Mouse (Mus musculus): ENCODE data around the gene Vps26c.
"Not testable (repeated sequence)": the region's sequence is repeated elsewhere in the genome, so short reads cannot be mapped to it uniquely, and the experiment has no call there.

Gene Vps26c

DNA sequence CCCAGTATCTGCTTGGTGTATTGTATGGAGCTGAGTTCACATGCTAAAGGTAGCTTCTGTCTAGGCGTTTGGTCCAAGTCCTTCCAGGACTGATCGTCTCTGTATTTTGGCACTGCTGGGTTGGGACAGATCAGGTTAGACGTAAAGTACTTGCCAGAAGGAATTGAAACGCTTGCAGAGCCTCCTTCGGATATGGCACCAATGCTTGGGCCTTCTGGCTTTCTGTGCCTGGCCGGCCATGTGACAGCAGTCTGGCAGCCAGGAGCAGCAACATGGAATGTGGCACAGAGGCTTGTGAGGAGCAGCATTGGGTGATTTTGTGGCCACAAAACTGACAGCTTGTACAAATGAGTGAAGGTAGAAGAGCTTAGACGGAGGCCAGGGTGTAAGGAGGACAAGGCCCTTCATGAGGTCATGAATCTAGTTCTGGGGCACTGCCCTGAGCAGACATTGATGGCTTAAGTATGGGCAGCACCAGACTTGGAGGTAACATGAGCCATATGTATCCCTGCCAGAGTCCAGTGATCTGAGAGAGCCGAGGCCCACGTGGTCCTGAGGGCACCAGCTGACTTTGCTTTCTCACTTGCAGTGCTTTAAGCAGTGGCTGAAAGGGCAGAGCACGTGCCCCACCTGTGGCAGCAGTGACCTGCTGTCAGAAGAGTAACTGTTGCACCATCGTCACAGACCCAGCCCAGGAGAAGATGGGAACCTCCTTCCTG, 59.1 kb downstream of the Vps26c start:
- Histone ChIP-seq H3K4me1 (replicated peaks; ENCODE audit: low read depth, low read length) (peaks cover 23% of the 10 kb centered on the region), H3K27me3 (ENCODE audit: insufficient read depth, low read length) (no peaks in the 10 kb centered on the region), H3K36me3 (ENCODE audit: insufficient read depth, low read length) (peaks cover 73% of the 10 kb centered on the region), H3K4me3 (replicated peaks; ENCODE audit: low read length) (no peak overlapping the region), H3K9me3 (ENCODE audit: low read length) (no peaks in the 10 kb centered on the region)
- TF ChIP-seq POU5F1 (IDR thresholded peaks at IDR 0.05; ENCODE audit: borderline replicate concordance, low read length) (no peak), CTCF (conservative IDR thresholded peaks at IDR 0.05; ENCODE audit: low read length) (no peak), NANOG (IDR thresholded peaks at IDR 0.05; ENCODE audit: borderline replicate concordance, low read length) (no peak)

- H3K4me1 ChIP-seq (replicated peaks; ENCODE audit: low read depth, low read length) = peaks cover 23% of the 10 kb centered on the region
- H3K27me3 ChIP-seq (ENCODE audit: insufficient read depth, low read length); H3K9me3 ChIP-seq (ENCODE audit: low read length); H3K4me3 ChIP-seq (replicated peaks; ENCODE audit: low read length): not testable (repeated sequence)
- H3K36me3 ChIP-seq (ENCODE audit: insufficient read depth, low read length) = peaks cover 85% of the 10 kb centered on the region
Observed at GRCm38 (mm10) chr16:94466317-94466716, 60.3 kb downstream of the Vps26c start.

DNA sequence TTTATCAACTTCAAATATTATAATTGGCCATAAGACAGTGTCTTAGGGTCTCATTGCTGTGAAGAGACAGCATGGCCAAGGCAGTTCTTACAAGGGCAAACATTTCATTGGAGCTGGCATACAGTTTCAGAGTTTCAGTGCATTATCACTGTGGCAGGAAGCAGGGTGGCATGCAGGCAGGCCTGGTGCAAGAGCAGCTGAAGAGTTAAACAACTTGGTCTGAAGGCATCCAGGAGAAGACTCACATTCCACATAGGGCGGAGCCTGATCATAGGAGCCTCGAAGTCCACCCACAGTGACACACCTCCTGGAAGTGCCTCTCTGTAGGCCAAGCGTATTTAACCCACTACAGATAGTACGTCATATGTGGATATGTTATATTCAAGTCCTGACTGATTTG, 60.7 kb downstream of the Vps26c start:
- Histone ChIP-seq H3K4me1 (replicated peaks; ENCODE audit: low read depth, low read length) (peaks cover 23% of the 10 kb centered on the region), H3K27me3 (ENCODE audit: insufficient read depth, low read length) (no peaks in the 10 kb centered on the region), H3K36me3 (ENCODE audit: insufficient read depth, low read length) (peaks cover 89% of the 10 kb centered on the region), H3K4me3 (replicated peaks; ENCODE audit: low read length) (no peak overlapping the region), H3K9me3 (ENCODE audit: low read length) (no peaks in the 10 kb centered on the region)
- TF ChIP-seq CTCF (conservative IDR thresholded peaks at IDR 0.05; ENCODE audit: low read length) = no peak
- no peak for TF ChIP-seq NANOG (IDR thresholded peaks at IDR 0.05; ENCODE audit: borderline replicate concordance, low read length)
- no peak for TF ChIP-seq POU5F1 (IDR thresholded peaks at IDR 0.05; ENCODE audit: borderline replicate concordance, low read length)

GRCm38 (mm10) chr16:94464067-94464466, 62.6 kb downstream of the Vps26c start:
- Histone ChIP-seq H3K9me3 (ENCODE audit: low read length) (no peaks in the 10 kb centered on the region), H3K4me3 (replicated peaks; ENCODE audit: low read length) (no peak overlapping the region), H3K36me3 (ENCODE audit: insufficient read depth, low read length) (peaks cover 94% of the 10 kb centered on the region), H3K27me3 (ENCODE audit: insufficient read depth, low read length) (no peaks in the 10 kb centered on the region), H3K4me1 (replicated peaks; ENCODE audit: low read depth, low read length) (peaks cover 9% of the 10 kb centered on the region)
- TF ChIP-seq CTCF (conservative IDR thresholded peaks at IDR 0.05; ENCODE audit: low read length) (no peak), POU5F1 (IDR thresholded peaks at IDR 0.05; ENCODE audit: borderline replicate concordance, low read length) (no peak), NANOG (IDR thresholded peaks at IDR 0.05; ENCODE audit: borderline replicate concordance, low read length) (no peak)

DNA sequence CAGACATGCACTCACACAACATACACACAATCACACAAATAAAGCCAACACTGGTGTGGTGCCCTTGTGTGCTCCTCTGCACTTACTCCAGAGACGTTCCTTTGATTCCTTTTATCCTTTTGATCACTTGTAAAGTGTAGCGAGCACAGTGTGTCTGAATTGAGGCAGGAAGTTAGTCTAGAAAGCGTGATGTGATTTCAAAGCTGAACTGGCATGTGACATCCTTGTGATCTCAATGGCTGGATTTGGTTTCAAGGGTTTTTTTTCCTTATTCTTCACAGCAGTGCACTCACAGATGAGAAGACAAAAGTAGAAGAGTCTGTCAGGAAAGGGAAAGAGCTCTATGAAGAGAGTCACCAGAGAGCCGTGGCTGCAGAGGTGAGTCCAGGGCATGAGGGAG, 72.5 kb downstream of the Vps26c start:
- peaks cover 95% of the 10 kb centered on the region for H3K36me3 ChIP-seq (ENCODE audit: insufficient read depth, low read length)
- TF ChIP-seq CTCF (conservative IDR thresholded peaks at IDR 0.05; ENCODE audit: low read length) (no peak), NANOG (IDR thresholded peaks at IDR 0.05; ENCODE audit: borderline replicate concordance, low read length) (no peak), POU5F1 (IDR thresholded peaks at IDR 0.05; ENCODE audit: borderline replicate concordance, low read length) (no peak)
- no peaks in the 10 kb centered on the region for H3K27me3 ChIP-seq (ENCODE audit: insufficient read depth, low read length)
- no peaks in the 10 kb centered on the region for H3K9me3 ChIP-seq (ENCODE audit: low read length)
- H3K4me1 ChIP-seq (replicated peaks; ENCODE audit: low read depth, low read length) = no peaks in the 10 kb centered on the region
- H3K4me3 ChIP-seq (replicated peaks; ENCODE audit: low read length) = no peak overlapping the region

DNA sequence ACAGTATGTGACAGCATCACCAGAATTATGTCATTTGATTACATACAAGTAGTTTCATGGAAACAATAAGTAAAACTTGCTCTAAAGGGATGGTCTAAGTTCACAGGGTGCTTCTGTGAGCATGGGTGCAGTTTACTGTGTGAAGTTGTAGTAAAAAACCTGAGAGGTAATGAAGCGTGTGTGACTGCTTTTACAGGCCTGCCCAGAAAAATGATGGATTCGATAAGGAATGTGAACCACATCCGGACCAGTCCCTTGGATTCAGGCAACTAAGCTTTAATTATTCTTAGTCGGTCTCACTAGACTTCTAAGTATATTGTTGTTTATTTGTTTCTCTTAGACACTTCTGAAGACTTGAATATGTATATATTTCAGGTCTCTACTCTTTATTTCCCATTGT, 73.9 kb downstream of the Vps26c start:
- Histone ChIP-seq H3K36me3 (ENCODE audit: insufficient read depth, low read length) (peaks cover 96% of the 10 kb centered on the region), H3K9me3 (ENCODE audit: low read length) (no peaks in the 10 kb centered on the region), H3K4me1 (replicated peaks; ENCODE audit: low read depth, low read length) (no peaks in the 10 kb centered on the region; the same call in 1 of the 2 replicates), H3K4me3 (replicated peaks; ENCODE audit: low read length) (no peak overlapping the region), H3K27me3 (ENCODE audit: insufficient read depth, low read length) (no peaks in the 10 kb centered on the region)
- TF ChIP-seq CTCF (conservative IDR thresholded peaks at IDR 0.05; ENCODE audit: low read length) (no peak), POU5F1 (IDR thresholded peaks at IDR 0.05; ENCODE audit: borderline replicate concordance, low read length) (no peak)

DNA sequence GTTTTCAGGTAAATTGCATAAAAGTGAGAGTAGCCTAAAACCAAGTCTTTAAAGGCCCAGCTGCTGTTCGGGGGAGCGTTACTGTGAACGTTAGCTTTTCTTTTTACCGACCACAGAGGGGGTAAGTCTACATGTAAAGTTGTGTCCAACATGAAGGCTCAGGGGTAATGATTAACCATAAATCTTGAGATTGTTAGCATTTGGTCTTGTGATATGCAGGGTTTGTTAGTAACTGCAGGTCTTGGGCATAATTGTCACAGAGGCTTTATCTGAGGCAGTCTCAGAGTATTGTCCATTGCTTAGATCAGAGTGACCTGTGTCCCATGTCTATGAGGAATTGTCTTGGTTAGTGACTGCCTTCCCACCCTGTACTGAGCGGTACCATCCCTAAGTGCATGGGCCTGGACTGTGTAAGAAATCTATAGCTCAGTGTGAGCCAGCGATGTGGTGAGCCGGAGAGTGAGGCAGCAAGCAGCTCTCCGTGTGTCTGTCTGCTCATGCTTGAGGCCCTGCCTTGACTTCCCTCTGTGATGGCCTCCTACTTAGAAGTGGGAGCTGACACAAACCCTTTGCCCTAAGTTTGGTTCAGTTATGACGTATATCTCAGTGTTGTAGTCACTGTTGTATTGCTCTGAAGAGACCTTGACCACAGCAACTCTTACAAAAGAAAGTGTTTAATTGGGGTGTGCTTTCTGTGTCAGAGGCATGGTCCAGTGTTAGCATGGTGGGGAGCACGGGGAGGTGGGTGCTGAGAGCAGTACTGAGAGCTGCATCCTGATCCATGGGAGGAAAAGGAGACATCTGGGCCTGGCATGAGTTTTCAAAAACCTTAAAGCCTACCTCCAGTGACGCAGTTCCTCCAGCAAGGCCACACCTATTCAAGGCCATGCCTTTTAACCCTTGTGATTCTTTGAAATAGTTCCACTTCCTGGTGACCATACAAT, 74.8 kb downstream of the Vps26c start:
- no peaks in the 10 kb centered on the region for H3K9me3 ChIP-seq (ENCODE audit: low read length)
- H3K36me3 ChIP-seq (ENCODE audit: insufficient read depth, low read length) = peaks cover 95% of the 10 kb centered on the region
- no peak for TF ChIP-seq POU5F1 (IDR thresholded peaks at IDR 0.05; ENCODE audit: borderline replicate concordance, low read length)
- TF ChIP-seq NANOG (IDR thresholded peaks at IDR 0.05; ENCODE audit: borderline replicate concordance, low read length) = no peak
- no peak for TF ChIP-seq CTCF (conservative IDR thresholded peaks at IDR 0.05; ENCODE audit: low read length)
- no peaks in the 10 kb centered on the region for H3K27me3 ChIP-seq (ENCODE audit: insufficient read depth, low read length)
- H3K4me3 ChIP-seq (replicated peaks; ENCODE audit: low read length) = no peak overlapping the region
- H3K4me1 ChIP-seq (replicated peaks; ENCODE audit: low read depth, low read length) = peaks cover 6% of the 10 kb centered on the region

- H3K27me3 ChIP-seq (ENCODE audit: insufficient read depth, low read length) = no peaks in the 10 kb centered on the region
- no peaks in the 10 kb centered on the region for H3K9me3 ChIP-seq (ENCODE audit: low read length)
- peaks cover 88% of the 10 kb centered on the region for H3K36me3 ChIP-seq (ENCODE audit: insufficient read depth, low read length)
- TF ChIP-seq NANOG (IDR thresholded peaks at IDR 0.05; ENCODE audit: borderline replicate concordance, low read length) = no peak
- TF ChIP-seq POU5F1 (IDR thresholded peaks at IDR 0.05; ENCODE audit: borderline replicate concordance, low read length) = no peak
- no peak for TF ChIP-seq CTCF (conservative IDR thresholded peaks at IDR 0.05; ENCODE audit: low read length)
- peaks cover 10% of the 10 kb centered on the region for H3K4me1 ChIP-seq (replicated peaks; ENCODE audit: low read depth, low read length)
- H3K4me3 ChIP-seq (replicated peaks; ENCODE audit: low read length) = no peak overlapping the region
Observed at GRCm38 (mm10) chr16:94449632-94450031, 77.0 kb downstream of the Vps26c start.

All from E14TG2a.4 (cell line).